8 mouse cellular contexts compared by ENCODE assay signal in genomic region chr17:83850458-83850857, GRCm38 (mm10). TPM values are rescaled to one million over a fixed set of nuclear protein-coding genes. Genes with fewer than 3 reads are reported as not detected.
DNase-seq lines count a peak whose midpoint lies in the region.

No protein-coding gene starts in this region.

- DNase-seq in MN1 (ENCODE audit: low spot score) = peak; percentile 94
- peak; percentile 82 for DNase-seq in cerebellum, adult 11 months
- DNase-seq in forelimb bud, embryonic 11.5 days (ENCODE audit: low read depth, low spot score) = peak; percentile 90
- DNase-seq in heart, postnatal 4 days = peak; percentile 94
- peak; percentile 78 for DNase-seq in layer of hippocampus, adult 9-11 months
- peak; percentile 87 for DNase-seq in lung, postnatal 25 days (ENCODE audit: low spot score)
- DNase-seq in right cerebral cortex, adult 18-20 months = peak; percentile 87
- DNase-seq in urinary bladder, adult 2 months (ENCODE audit: low spot score) = peak; percentile 76

RNA-seq across cellular contexts. Expression of gene Haao, which starts 2.7 kb away (rescaled TPM):
- total RNA-seq in heart, postnatal 4 days (2021) = under 1 TPM in 1 of 2 experiments, not detected in 1; 0.36 TPM
- polyA plus RNA-seq in urinary bladder, adult 2 months (2012; rRNA removed) = 0.69 and 0.81 TPM in 2 replicates

Comparison
In these comparisons a context has a peak if more than half of its experiments do, and no peak if none do; other contexts are left out.
1. Peak in every context shown above with its lines: DNase-seq.